Mouse (Mus musculus) neural tube, embryonic 10.5 days (tissue): Measurements from ENCODE around the gene Fam241a.

Experiments
- DNase-seq: peaks from one replicate; pipeline ENCODE4 v3.0.0-alpha.2; 2017; ENCODE audit warnings: low spot score; ENCODE audit errors: extremely low spot score

The Fam241a gene

GRCm38 (mm10) chr3:127837154-127837865 is 58.8 kb downstream of the Fam241a start, which contains the start of gene Ap1ar:
Ap1ar (minus strand) TSS chr3:127837523.
- DNase-seq, result peak; percentile 96

- DNase-seq, result no peak
Measured at GRCm38 (mm10) chr3:127836798-127837153, 59.3 kb downstream of the Fam241a start.

GRCm38 (mm10) chr3:127835594-127835993 is 60.5 kb downstream of the Fam241a start:
- DNase-seq, result no peak

GRCm38 (mm10) chr3:127834040-127834439 is 62.1 kb downstream of the Fam241a start:
- DNase-seq, result no peak

GRCm38 (mm10) chr3:127831079-127831478 is 65.0 kb downstream of the Fam241a start:
- DNase-seq, result no peak

GRCm38 (mm10) chr3:127830183-127830582 is 65.9 kb downstream of the Fam241a start:
- no peak for DNase-seq

GRCm38 (mm10) chr3:127827123-127827522 is 69.0 kb downstream of the Fam241a start:
- no peak for DNase-seq

- DNase-seq, result no peak
Measured at GRCm38 (mm10) chr3:127826503-127826902, 69.6 kb downstream of the Fam241a start.

GRCm38 (mm10) chr3:127823886-127824863 is 71.9 kb downstream of the Fam241a start:
- no peak for DNase-seq

GRCm38 (mm10) chr3:127821209-127821608 is 74.9 kb downstream of the Fam241a start:
- DNase-seq, result no peak

GRCm38 (mm10) chr3:127820400-127820799 is 75.7 kb downstream of the Fam241a start:
- DNase-seq, result no peak
